Mouse (Mus musculus) thymus, adult 2 months (tissue): Measurements from ENCODE around the gene Alg12.

Source experiments
- CTCF ChIP-seq: fragments of 200-500 bp; IDR thresholded peaks from 2 replicates; pipeline ENCODE4 v1.5.1; 2012; ENCODE audit warnings: mild to moderate bottlenecking, control low read depth, low read length, moderate library complexity, borderline replicate concordance; ENCODE audit not compliant: control insufficient read depth, poor library complexity, insufficient read depth; ENCODE audit errors: extremely low read depth
- POLR2A ChIP-seq: fragments of 200-500 bp; IDR thresholded peaks from 2 replicates; pipeline ENCODE4 v1.6.1; 2012; ENCODE audit warnings: mild to moderate bottlenecking, low read length, control low read depth, moderate library complexity; ENCODE audit not compliant: control insufficient read depth, poor library complexity, insufficient read depth; ENCODE audit errors: extremely low read depth

- no peak for TF ChIP-seq CTCF
- TF ChIP-seq POLR2A = no peak
Measured at GRCm38 (mm10) chr15:88844966-88845365, 25.8 kb upstream of the Alg12 start.
